Mouse (Mus musculus) forebrain, embryonic 16.5 days (tissue): ENCODE measurements around the gene Cnpy3. TPM values are rescaled to one million over a fixed set of nuclear protein-coding genes. Genes with fewer than 3 reads are reported as not detected.

ENCODE experiments used
- ATAC-seq: fragments of 200-750 bp; cut with Nextera tagmentation; 2 replicates; pipeline ENCODE4 v1.8.0; 2017; ENCODE audit warnings: mild to moderate bottlenecking, moderate library complexity
- H3K27ac ChIP-seq: fragments of 300-500 bp; sonication (generic); 2 replicates; pipeline ENCODE4 v1.5.1; 2014; ENCODE audit warnings: low read length, control low read depth
- H3K27me3 ChIP-seq: fragments of 300-500 bp; sonication (generic); replicated peaks from 2 replicates; pipeline ENCODE4 v1.6.1; 2014; ENCODE audit warnings: low read length; ENCODE audit not compliant: control insufficient read depth, insufficient read depth
- H3K36me3 ChIP-seq: fragments of 300-500 bp; sonication (generic); 2 replicates; pipeline ENCODE4 v1.6.1; 2014; ENCODE audit not compliant: control insufficient read depth, insufficient read depth
- H3K4me1 ChIP-seq: fragments of 300-500 bp; sonication (generic); replicated peaks from 2 replicates; pipeline ENCODE4 v1.6.1; 2014; ENCODE audit warnings: low read length; ENCODE audit not compliant: control insufficient read depth, insufficient read depth
- H3K4me2 ChIP-seq: fragments of 300-500 bp; sonication (generic); 2 replicates; pipeline ENCODE4 v1.6.1; 2014; ENCODE audit warnings: mild to moderate bottlenecking, low read length, control low read depth
- H3K4me3 ChIP-seq: fragments of 300-500 bp; sonication (generic); replicated peaks from 2 replicates; pipeline ENCODE4 v1.5.1; 2014; ENCODE audit warnings: mild to moderate bottlenecking, low read length, control low read depth
- H3K9ac ChIP-seq: fragments of 300-500 bp; sonication (generic); replicated peaks from 2 replicates; pipeline ENCODE4 v1.6.1; 2014; ENCODE audit warnings: low read depth, low read length, control low read depth
- H3K9me3 ChIP-seq: fragments of 300-500 bp; sonication (generic); 2 replicates; pipeline ENCODE4 v1.6.1; 2016; ENCODE audit warnings: low read length; ENCODE audit not compliant: control insufficient read depth
- WGBS: fragments of 180-500 bp; shearing (Covaris S2); extraction: QIAGEN DNeasy Blood & Tissue Kit; methylation state at CpG from one replicate; pipeline ENCODE4 v1.1.7; 2014; 5-methylcytosine and 5-hydroxymethylcytosine counted together
- polyA plus RNA-seq: library from polyadenylated mRNA; unstranded; fragments of >200 nt; fragmentation: Nextera tagmentation; extraction: Ambion mirVana; gene quantifications from 2 replicates; pipeline ENCODE4 v1.2.1, GENCODE M21; 2015

Gene Cnpy3
- polyA plus RNA-seq, 1 experiment from 2014 or later, result 64.5 TPM

- H3K27me3 ChIP-seq, result no peaks in the 10 kb centered on the region
- ATAC-seq, result no peak
- H3K4me3 ChIP-seq, result no peak overlapping the region
- H3K27ac ChIP-seq, result no peak overlapping the region
- no peaks in the 10 kb centered on the region for H3K9me3 ChIP-seq
- 91% methylated on average over 5 of the region's 5 CpGs for WGBS
- no peak overlapping the region for H3K4me2 ChIP-seq
- H3K36me3 ChIP-seq, result no peaks in the 10 kb centered on the region; the same call in 1 of the 2 replicates
- no peak overlapping the region for H3K9ac ChIP-seq
- H3K4me1 ChIP-seq, result peaks cover 17% of the 10 kb centered on the region
These were observed 2.7 kb downstream of the Cnpy3 start for GRCm38 (mm10) chr17:46749282-46749681.

- Histone ChIP-seq H3K27me3 (no peaks in the 10 kb centered on the region), H3K9ac (no peak overlapping the region), H3K4me2 (no peak overlapping the region), H3K27ac (no peak overlapping the region), H3K9me3 (no peaks in the 10 kb centered on the region), H3K4me3 (no peak overlapping the region), H3K4me1 (peaks cover 17% of the 10 kb centered on the region), H3K36me3 (peaks cover 1% of the 10 kb centered on the region; the same call in 1 of the 2 replicates)
- WGBS, result 89% methylated on average over 2 of the region's 2 CpGs
- ATAC-seq, result no peak
These were observed 4.2 kb downstream of the Cnpy3 start for GRCm38 (mm10) chr17:46747806-46748205.

- H3K27me3 ChIP-seq, result no peaks in the 10 kb centered on the region
- H3K4me2 ChIP-seq, result no peak overlapping the region
- H3K9me3 ChIP-seq, result no peaks in the 10 kb centered on the region
- H3K36me3 ChIP-seq, result peaks cover 4% of the 10 kb centered on the region; the same call in 1 of the 2 replicates
- no peak overlapping the region for H3K9ac ChIP-seq
- no peak overlapping the region for H3K4me3 ChIP-seq
- ATAC-seq, result no peak
- no peak overlapping the region for H3K27ac ChIP-seq
- peaks cover 13% of the 10 kb centered on the region for H3K4me1 ChIP-seq
- 90% methylated on average over 8 of the region's 8 CpGs for WGBS
These were observed 4.8 kb downstream of the Cnpy3 start for GRCm38 (mm10) chr17:46747234-46747633.

GRCm38 (mm10) chr17:46745506-46745905 lies 6.5 kb downstream of the Cnpy3 start:
- H3K9ac ChIP-seq, result no peak overlapping the region
- no peak overlapping the region for H3K4me2 ChIP-seq
- peaks cover 4% of the 10 kb centered on the region; the same call in 1 of the 2 replicates for H3K4me1 ChIP-seq
- no peak overlapping the region for H3K27ac ChIP-seq
- ATAC-seq, result no peak
- 69% methylated on average over 2 of the region's 2 CpGs for WGBS
- no peaks in the 10 kb centered on the region for H3K9me3 ChIP-seq
- no peak overlapping the region for H3K4me3 ChIP-seq
- H3K36me3 ChIP-seq, result peaks cover 4% of the 10 kb centered on the region; the same call in 1 of the 2 replicates
- H3K27me3 ChIP-seq, result no peaks in the 10 kb centered on the region

- no peak overlapping the region for H3K4me3 ChIP-seq
- 82% methylated on average over 9 of the region's 9 CpGs for WGBS
- H3K4me2 ChIP-seq, result no peak overlapping the region
- no peaks in the 10 kb centered on the region for H3K4me1 ChIP-seq
- no peak for ATAC-seq
- peaks cover 4% of the 10 kb centered on the region; the same call in 1 of the 2 replicates for H3K36me3 ChIP-seq
- H3K9ac ChIP-seq, result no peak overlapping the region
- no peaks in the 10 kb centered on the region for H3K9me3 ChIP-seq
- no peak overlapping the region for H3K27ac ChIP-seq
- no peaks in the 10 kb centered on the region for H3K27me3 ChIP-seq
These were observed 9.0 kb downstream of the Cnpy3 start for GRCm38 (mm10) chr17:46742986-46743385.

- H3K27ac ChIP-seq, result no peak overlapping the region
- WGBS, result 95% methylated on average over 6 of the region's 6 CpGs
- H3K9ac ChIP-seq, result no peak overlapping the region
- H3K4me3 ChIP-seq, result no peak overlapping the region
- H3K36me3 ChIP-seq, result peaks cover 4% of the 10 kb centered on the region; the same call in 1 of the 2 replicates
- H3K27me3 ChIP-seq, result no peaks in the 10 kb centered on the region
- no peaks in the 10 kb centered on the region for H3K4me1 ChIP-seq
- no peak overlapping the region for H3K4me2 ChIP-seq
- no peak for ATAC-seq
- no peaks in the 10 kb centered on the region for H3K9me3 ChIP-seq
These were observed 10.7 kb downstream of the Cnpy3 start for GRCm38 (mm10) chr17:46741305-46741704.

GRCm38 (mm10) chr17:46736160-46736559 lies 15.9 kb downstream of the Cnpy3 start:
- Histone ChIP-seq H3K27me3 (no peaks in the 10 kb centered on the region), H3K4me1 (no peaks in the 10 kb centered on the region), H3K36me3 (no peaks in the 10 kb centered on the region), H3K9me3 (no peaks in the 10 kb centered on the region), H3K4me3 (no peak overlapping the region), H3K4me2 (no peak overlapping the region), H3K27ac (no peak overlapping the region), H3K9ac (no peak overlapping the region)
- whole genome bisulfite sequencing, result 59% methylated on average over 10 of the region's 10 CpGs
- no peak for ATAC-seq

GRCm38 (mm10) chr17:46735287-46735686 lies 16.7 kb downstream of the Cnpy3 start:
- no peak overlapping the region for H3K27ac ChIP-seq
- WGBS, result 96% methylated on average over 7 of the region's 7 CpGs

GRCm38 (mm10) chr17:46734055-46734454 lies 18.0 kb downstream of the Cnpy3 start:
- 96% methylated on average over 3 of the region's 3 CpGs for WGBS
- Histone ChIP-seq H3K27me3 (no peaks in the 10 kb centered on the region), H3K4me2 (no peak overlapping the region), H3K9ac (no peak overlapping the region), H3K4me1 (no peaks in the 10 kb centered on the region), H3K9me3 (no peaks in the 10 kb centered on the region), H3K36me3 (no peaks in the 10 kb centered on the region), H3K27ac (no peak overlapping the region), H3K4me3 (no peak overlapping the region)
- ATAC-seq, result no peak

More at GRCm38 (mm10) chr17:46735287-46735686, 16.7 kb downstream of the Cnpy3 start:
- ATAC-seq, result no peak
- Histone ChIP-seq H3K9me3 (no peaks in the 10 kb centered on the region), H3K4me3 (no peak overlapping the region), H3K27me3 (no peaks in the 10 kb centered on the region), H3K4me1 (no peaks in the 10 kb centered on the region), H3K36me3 (no peaks in the 10 kb centered on the region), H3K9ac (no peak overlapping the region), H3K4me2 (no peak overlapping the region)

GRCm38 (mm10) chr17:46728904-46729318 lies 23.1 kb downstream of the Cnpy3 start, which contains the start of gene Gnmt:
Gene Gnmt (minus strand): TSS chr17:46729168.
- WGBS, result 15% methylated on average over 24 of the region's 24 CpGs
- Histone ChIP-seq H3K27ac (no peak within 1 kb of the TSS), H3K9me3 (no peaks in the 10 kb centered on the region), H3K4me2 (no peak within 1 kb of the TSS), H3K9ac (no peak within 1 kb of the TSS; the same call in 1 of the 2 replicates), H3K36me3 (no peaks in the 10 kb centered on the region), H3K4me1 (no peaks in the 10 kb centered on the region; the same call in 1 of the 2 replicates), H3K27me3 (0 out of 2 replicates have a peak, but pooled peaks cover 3% of the 10 kb centered on the region), H3K4me3 (no peak within 1 kb of the TSS)
- ATAC-seq, result no peak
